Mouse (Mus musculus) neural tube, embryonic 11.5 days (tissue): ENCODE data around the gene Ass1. TPM values are rescaled to one million over a fixed set of nuclear protein-coding genes. Genes with fewer than 3 reads are reported as not detected.

Experiments used
- ATAC-seq: fragments of 200-750 bp; cut with Nextera tagmentation; 2 replicates; pipeline ENCODE4 v1.8.0; 2017; ENCODE audit warnings: moderate number of reproducible peaks, mild to moderate bottlenecking, moderate TSS enrichment, moderate library complexity; ENCODE audit not compliant: insufficient read depth, low FRiP score, low TSS enrichment
- DNase-seq: peaks from one replicate; pipeline ENCODE4 v3.0.0-alpha.2; 2015; ENCODE audit warnings: low spot score
- H3K27ac ChIP-seq: fragments of 300-500 bp; sonication (generic); 2 replicates; pipeline ENCODE4 v1.5.1; 2014; ENCODE audit warnings: low read depth, mild to moderate bottlenecking, low read length
- H3K27me3 ChIP-seq: fragments of 300-500 bp; sonication (generic); 2 replicates; pipeline ENCODE4 v1.6.1; 2014; ENCODE audit warnings: mild to moderate bottlenecking, low read length, mixed read lengths; ENCODE audit not compliant: control insufficient read depth, insufficient read depth
- H3K36me3 ChIP-seq: fragments of 300-500 bp; sonication (generic); 2 replicates; pipeline ENCODE4 v1.6.1; 2014; ENCODE audit warnings: mild to moderate bottlenecking, low read length, moderate library complexity, mixed read lengths; ENCODE audit not compliant: control insufficient read depth, insufficient read depth
- H3K4me1 ChIP-seq: fragments of 300-500 bp; sonication (generic); 2 replicates; pipeline ENCODE4 v1.6.1; 2014; ENCODE audit warnings: low read length, mixed read lengths; ENCODE audit not compliant: control insufficient read depth, insufficient read depth
- H3K4me2 ChIP-seq: fragments of 300-500 bp; sonication (generic); 2 replicates; pipeline ENCODE4 v1.6.1; 2014; ENCODE audit warnings: low read depth, mild to moderate bottlenecking, moderate library complexity
- H3K4me3 ChIP-seq: fragments of 300-500 bp; sonication (generic); 2 replicates; pipeline ENCODE4 v1.5.1; 2014; ENCODE audit warnings: low read depth, low read length
- H3K9ac ChIP-seq: fragments of 300-500 bp; sonication (generic); 2 replicates; pipeline ENCODE4 v1.6.1; 2014; ENCODE audit warnings: mild to moderate bottlenecking, low read length
- H3K9me3 ChIP-seq: fragments of 300-500 bp; sonication (generic); 2 replicates; pipeline ENCODE4 v1.6.1; 2016; ENCODE audit warnings: low read length; ENCODE audit not compliant: control insufficient read depth
- WGBS: fragments of 180-500 bp; shearing (Covaris S2); extraction: QIAGEN DNeasy Blood & Tissue Kit; methylation state at CpG from one replicate; pipeline ENCODE4 v1.1.7; 2014; 5-methylcytosine and 5-hydroxymethylcytosine counted together
- polyA plus RNA-seq: library from polyadenylated mRNA; unstranded; fragments of >200 nt; fragmentation: Nextera tagmentation; extraction: Ambion mirVana; gene quantifications from 2 replicates; pipeline ENCODE4 v1.2.1, GENCODE M21; 2014

Gene Ass1
- polyA plus RNA-seq, 1 experiment from 2014 or later = 34.5 TPM

DNA sequence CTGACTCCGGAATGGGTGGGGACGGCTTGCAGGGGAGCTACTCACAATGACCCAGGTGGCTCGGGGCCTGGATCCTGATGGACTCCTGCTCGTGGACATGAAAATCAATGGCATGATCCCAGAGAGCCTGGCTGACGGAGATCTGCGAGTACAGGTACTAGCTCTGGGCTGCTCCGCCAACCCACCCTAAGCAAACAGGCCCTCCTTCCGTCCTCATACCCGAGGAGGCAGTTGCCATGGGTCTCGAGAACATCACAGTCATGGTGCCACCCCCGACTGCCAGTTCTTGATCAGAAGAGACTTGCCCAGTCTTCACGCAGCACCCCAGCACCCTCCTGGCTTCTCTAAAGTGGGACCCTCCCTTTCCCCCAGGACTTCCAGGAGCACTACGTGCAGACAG is 17.0 kb upstream of the Ass1 start:
- Histone ChIP-seq H3K27ac (no peak overlapping the region), H3K4me3 (no peak overlapping the region), H3K4me1 (peaks cover 13% of the 10 kb centered on the region), H3K9ac (no peak overlapping the region), H3K27me3 (no peaks in the 10 kb centered on the region), H3K9me3 (no peaks in the 10 kb centered on the region), H3K4me2 (no peak overlapping the region), H3K36me3 (no peaks in the 10 kb centered on the region)
- no peak for ATAC-seq
- WGBS = 83% methylated on average over 13 of the region's 13 CpGs
- DNase-seq = no peak

DNA sequence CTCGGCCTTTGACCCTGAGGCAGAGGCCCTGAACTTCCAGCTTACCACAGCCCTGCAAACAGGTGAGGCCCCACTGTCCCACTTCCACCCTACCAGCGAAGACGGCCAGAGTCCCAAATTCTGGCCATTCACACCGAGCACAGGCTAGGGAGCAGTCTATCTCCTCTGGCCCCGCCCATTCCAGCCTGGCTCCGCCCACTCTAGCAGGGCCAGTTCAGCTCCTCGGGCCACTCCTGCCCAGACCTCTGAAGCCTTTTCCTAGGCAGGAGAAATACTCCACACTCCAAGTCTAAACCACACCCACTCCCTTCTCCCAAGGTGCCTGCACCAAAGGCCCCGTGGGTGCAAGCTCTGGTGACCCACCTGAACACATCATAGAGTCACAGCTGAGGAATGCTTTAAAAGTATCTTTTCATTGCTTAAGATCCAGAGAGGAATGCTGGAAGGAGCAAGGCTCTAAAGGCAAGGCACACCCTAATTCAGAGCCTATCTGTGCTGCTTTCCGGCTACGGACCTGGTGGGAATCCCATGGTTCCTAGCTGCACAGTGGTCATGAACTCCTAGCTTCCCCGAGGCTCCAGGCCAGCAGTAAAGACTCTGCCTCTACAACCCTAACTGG is 16.3 kb upstream of the Ass1 start:
- Histone ChIP-seq H3K9me3 (no peaks in the 10 kb centered on the region), H3K4me1 (peaks cover 13% of the 10 kb centered on the region), H3K27ac (no peak overlapping the region), H3K9ac (no peak overlapping the region), H3K4me3 (no peak overlapping the region), H3K27me3 (0 out of 2 replicates have a peak, but pooled peaks cover 1% of the 10 kb centered on the region), H3K36me3 (no peaks in the 10 kb centered on the region), H3K4me2 (no peak overlapping the region)
- 33% methylated on average over 11 of the region's 11 CpGs for WGBS
- DNase-seq (no peak), ATAC-seq (no peak)

DNA sequence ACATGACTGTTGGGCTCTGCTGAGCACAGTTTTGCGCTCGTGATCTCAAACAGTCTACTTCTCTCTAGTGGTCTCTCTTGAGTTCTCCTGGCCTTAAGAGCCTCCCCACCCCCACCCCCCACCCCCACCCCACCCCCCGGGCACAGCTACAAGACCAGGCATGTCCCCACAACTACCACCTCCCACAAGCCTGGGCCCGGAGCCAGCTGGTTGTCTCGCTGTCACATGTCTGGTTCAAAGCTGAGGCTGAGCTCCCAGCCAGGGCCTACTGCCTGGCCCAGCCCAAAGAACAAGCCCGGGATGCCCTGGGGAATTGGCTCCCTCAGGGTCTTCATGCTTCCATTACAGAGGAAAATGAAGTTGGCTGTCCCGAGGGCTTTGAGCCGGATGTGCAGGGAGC is 15.7 kb upstream of the Ass1 start:
- no peaks in the 10 kb centered on the region for H3K36me3 ChIP-seq
- no peak overlapping the region for H3K27ac ChIP-seq
- H3K9me3 ChIP-seq = no peaks in the 10 kb centered on the region
- no peak overlapping the region for H3K9ac ChIP-seq
- peaks cover 3% of the 10 kb centered on the region; the same call in 1 of the 2 replicates for H3K27me3 ChIP-seq
- no peak for DNase-seq
- H3K4me2 ChIP-seq = no peak overlapping the region
- no peak for ATAC-seq
- peaks cover 7% of the 10 kb centered on the region for H3K4me1 ChIP-seq
- H3K4me3 ChIP-seq = no peak overlapping the region
- 79% methylated on average over 8 of the region's 8 CpGs for whole genome bisulfite sequencing

DNA sequence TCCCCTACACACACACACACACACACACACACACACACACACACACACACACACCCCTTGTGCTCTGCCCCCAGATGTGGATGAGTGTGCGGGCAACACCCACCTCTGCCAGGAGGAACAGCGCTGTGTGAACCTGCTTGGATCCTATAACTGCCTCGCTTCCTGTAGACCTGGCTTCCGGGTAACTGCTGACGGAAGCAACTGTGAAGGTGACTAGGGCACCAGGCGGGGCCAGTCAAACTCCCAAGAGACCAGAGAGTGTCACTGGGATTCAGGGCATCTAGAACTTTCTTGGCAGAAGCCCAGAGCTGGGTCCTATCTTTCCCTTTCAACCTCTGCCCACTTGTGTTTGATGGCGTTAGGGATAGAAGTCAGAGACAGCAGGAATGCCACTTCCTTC is 14.6 kb upstream of the Ass1 start:
- Histone ChIP-seq H3K9me3 (no peaks in the 10 kb centered on the region), H3K4me1 (no peaks in the 10 kb centered on the region), H3K36me3 (no peaks in the 10 kb centered on the region), H3K4me3 (no peak overlapping the region), H3K27me3 (peaks cover 14% of the 10 kb centered on the region), H3K9ac (no peak overlapping the region), H3K27ac (no peak overlapping the region), H3K4me2 (no peak overlapping the region)
- ATAC-seq (no peak), DNase-seq (no peak)
- WGBS = 89% methylated on average over 7 of the region's 7 CpGs

DNA sequence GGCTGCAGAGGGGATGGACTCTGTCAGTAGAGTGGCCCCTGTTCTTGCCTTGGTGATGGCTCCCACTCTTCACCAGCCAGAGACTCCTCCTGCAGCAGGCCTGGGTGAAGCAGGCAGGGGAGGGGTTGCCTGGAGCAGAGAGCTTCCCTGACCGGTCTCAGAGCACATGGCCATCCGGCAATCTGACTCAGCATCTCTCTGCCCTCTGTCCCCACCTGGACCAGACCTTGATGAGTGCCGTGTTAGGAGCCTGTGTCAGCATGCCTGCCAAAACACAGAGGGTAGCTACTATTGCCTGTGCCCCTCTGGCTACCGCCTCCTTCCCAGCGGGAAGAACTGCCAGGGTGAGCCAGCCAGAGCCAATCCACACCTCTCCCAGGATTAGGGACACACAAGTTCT is 11.5 kb upstream of the Ass1 start:
- Histone ChIP-seq H3K4me2 (no peak overlapping the region), H3K27ac (no peak overlapping the region), H3K4me1 (no peaks in the 10 kb centered on the region), H3K9me3 (no peaks in the 10 kb centered on the region), H3K36me3 (no peaks in the 10 kb centered on the region), H3K27me3 (peaks cover 21% of the 10 kb centered on the region), H3K4me3 (no peak overlapping the region), H3K9ac (no peak overlapping the region)
- DNase-seq (no peak), ATAC-seq (no peak)
- WGBS = 49% methylated on average over 5 of the region's 5 CpGs

DNA sequence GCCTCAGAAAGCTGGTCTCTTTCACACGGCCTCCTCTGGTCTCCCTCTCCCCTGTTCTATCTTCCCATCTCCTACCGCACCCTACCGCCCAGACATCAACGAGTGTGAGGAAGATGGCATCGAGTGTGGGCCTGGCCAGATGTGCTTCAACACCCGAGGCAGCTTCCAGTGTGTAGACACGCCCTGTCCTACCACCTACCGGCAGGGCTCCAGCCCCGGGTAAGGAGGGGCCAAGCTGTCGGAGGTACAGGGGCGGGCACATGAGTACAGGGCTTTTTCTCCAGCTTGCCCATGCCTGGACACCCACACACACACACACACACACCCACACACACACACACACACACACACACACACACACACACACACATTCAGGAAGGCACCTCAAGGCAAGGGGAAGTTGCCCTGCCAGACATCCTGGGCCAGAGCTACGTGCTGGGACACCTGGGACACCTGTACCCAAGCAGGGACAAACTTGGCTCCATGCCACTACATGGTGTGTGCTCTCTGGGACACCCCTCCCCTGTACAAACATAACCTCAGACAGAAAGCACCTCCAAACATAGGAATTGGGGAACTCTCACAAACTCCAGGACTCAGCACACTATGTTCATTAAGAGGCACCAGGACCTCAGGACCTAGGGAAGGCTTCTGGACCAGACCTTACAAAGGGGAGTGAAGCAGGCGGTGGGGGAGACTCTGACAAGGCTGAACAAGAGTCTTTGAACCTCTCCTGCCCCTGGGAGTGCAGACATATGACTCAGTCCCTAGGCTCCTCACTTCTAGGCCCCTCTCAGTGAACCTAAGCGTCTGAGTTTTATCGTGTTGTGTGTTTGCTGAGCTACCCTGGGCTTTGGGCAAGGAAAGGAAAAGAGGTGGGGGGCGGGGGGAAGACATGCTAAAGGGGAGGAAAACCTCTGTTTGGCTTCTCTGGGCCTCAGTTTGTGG is 10.7 kb upstream of the Ass1 start:
- DNase-seq (no peak), ATAC-seq (no peak)
- H3K9ac ChIP-seq = no peak overlapping the region
- no peak overlapping the region for H3K27ac ChIP-seq
- peak overlapping the region; percentile 79 for H3K4me2 ChIP-seq
- H3K4me3 ChIP-seq = no peak overlapping the region
- H3K36me3 ChIP-seq = no peaks in the 10 kb centered on the region
- H3K27me3 ChIP-seq = peaks cover 21% of the 10 kb centered on the region
- H3K4me1 ChIP-seq = no peaks in the 10 kb centered on the region
- WGBS = 39% methylated on average over 16 of the region's 16 CpGs
- no peaks in the 10 kb centered on the region for H3K9me3 ChIP-seq

DNA sequence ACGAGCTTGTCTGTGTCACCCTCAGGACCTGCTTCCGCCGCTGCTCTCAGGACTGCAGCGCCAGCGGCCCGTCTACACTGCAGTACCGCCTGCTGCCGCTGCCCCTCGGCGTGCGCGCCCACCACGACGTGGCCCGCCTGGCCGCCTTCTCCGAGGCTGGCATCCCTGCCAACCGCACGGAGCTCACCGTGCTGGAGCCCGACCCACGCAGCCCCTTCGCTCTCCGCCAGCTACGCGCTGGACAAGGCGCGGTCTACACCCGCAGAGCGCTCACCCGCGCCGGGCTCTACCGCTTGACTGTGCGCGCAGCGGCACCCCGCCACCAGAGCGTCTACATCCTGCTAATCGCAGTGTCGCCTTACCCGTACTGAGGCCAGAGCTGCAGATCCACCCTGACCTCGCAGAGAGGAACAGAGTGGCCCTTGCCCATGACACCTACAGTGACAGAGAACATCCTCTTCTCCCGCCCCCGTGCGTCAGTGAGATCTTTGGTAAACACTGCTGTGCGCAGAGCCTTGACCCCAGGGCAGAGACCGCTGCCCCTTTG is 9.9 kb upstream of the Ass1 start:
- peak; percentile 70 for DNase-seq
- WGBS = 2% methylated on average over 48 of the region's 48 CpGs
- no peaks in the 10 kb centered on the region for H3K36me3 ChIP-seq
- ATAC-seq = no peak
- peak overlapping the region; percentile 41; the same call in 1 of the 2 replicates for H3K9ac ChIP-seq
- H3K4me3 ChIP-seq = peak overlapping the region; percentile 33
- H3K27me3 ChIP-seq = peaks cover 21% of the 10 kb centered on the region
- H3K27ac ChIP-seq = no peak overlapping the region
- H3K9me3 ChIP-seq = no peaks in the 10 kb centered on the region
- peak overlapping the region; percentile 79 for H3K4me2 ChIP-seq
- no peaks in the 10 kb centered on the region for H3K4me1 ChIP-seq

DNA sequence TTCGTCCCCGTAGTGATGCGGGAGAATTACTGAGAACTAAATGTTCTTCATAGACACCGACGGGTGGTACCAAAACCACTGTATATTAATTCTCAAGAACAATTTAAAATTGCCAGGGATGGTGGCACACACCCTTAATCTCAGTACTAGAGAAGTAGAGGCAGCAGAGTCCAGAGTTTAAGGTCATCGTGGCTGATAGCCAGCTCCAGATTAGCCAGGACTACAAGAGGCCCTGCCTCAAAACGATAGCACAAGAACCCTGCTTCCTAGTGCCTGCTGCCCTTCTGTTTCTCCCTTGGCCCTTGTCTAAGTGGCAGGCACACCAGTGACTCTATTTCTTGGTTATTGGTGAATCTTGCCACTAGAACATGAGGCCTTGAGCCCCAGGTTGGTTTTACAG is 9.1 kb upstream of the Ass1 start:
- peaks cover 21% of the 10 kb centered on the region for H3K27me3 ChIP-seq
- H3K9ac ChIP-seq = no peak overlapping the region
- WGBS = 77% methylated on average over 7 of the region's 7 CpGs
- H3K4me2 ChIP-seq = no peak overlapping the region
- no peak overlapping the region for H3K27ac ChIP-seq
- H3K36me3 ChIP-seq = no peaks in the 10 kb centered on the region
- DNase-seq (no peak), ATAC-seq (no peak)
- H3K4me1 ChIP-seq = no peaks in the 10 kb centered on the region
- H3K9me3 ChIP-seq = no peaks in the 10 kb centered on the region
- no peak overlapping the region for H3K4me3 ChIP-seq
